Mouse (Mus musculus) stomach, embryonic 16.5 days (tissue): ENCODE results near the gene Stam. TPM values are rescaled to one million over a fixed set of nuclear protein-coding genes. Genes with fewer than 3 reads are reported as not detected.

Experiments used
- ATAC-seq: fragments of 200-750 bp; cut with Nextera tagmentation; 2 replicates; pipeline ENCODE4 v1.8.0; 2017; ENCODE audit warnings: moderate number of reproducible peaks, moderate TSS enrichment; ENCODE audit not compliant: insufficient read depth, low FRiP score
- H3K27ac ChIP-seq: fragments of 300-500 bp; sonication (generic); 2 replicates; pipeline ENCODE4 v1.5.1; 2014; ENCODE audit warnings: low read length
- H3K27me3 ChIP-seq: fragments of 300-500 bp; sonication (generic); 2 replicates; pipeline ENCODE4 v1.6.1; 2014; ENCODE audit warnings: low read length, control low read depth, mixed read lengths; ENCODE audit not compliant: control insufficient read depth, insufficient read depth
- H3K36me3 ChIP-seq: fragments of 300-500 bp; sonication (generic); 2 replicates; pipeline ENCODE4 v1.6.1; 2014; ENCODE audit warnings: low read length; ENCODE audit not compliant: control insufficient read depth, insufficient read depth
- H3K4me1 ChIP-seq: fragments of 300-500 bp; sonication (generic); 2 replicates; pipeline ENCODE4 v1.6.1; 2014; ENCODE audit warnings: low read length, control low read depth, mixed read lengths; ENCODE audit not compliant: control insufficient read depth, insufficient read depth
- H3K4me2 ChIP-seq: fragments of 300-500 bp; sonication (generic); 2 replicates; pipeline ENCODE4 v1.6.1; 2014; ENCODE audit warnings: low read depth, low read length, mixed read lengths
- H3K4me3 ChIP-seq: fragments of 300-500 bp; sonication (generic); replicated peaks from 2 replicates; pipeline ENCODE4 v1.5.1; 2014; ENCODE audit warnings: mild to moderate bottlenecking, low read length
- H3K9ac ChIP-seq: fragments of 300-500 bp; sonication (generic); 2 replicates; pipeline ENCODE4 v1.6.1; 2014; ENCODE audit warnings: low read length
- H3K9me3 ChIP-seq: fragments of 300-500 bp; sonication (generic); replicated peaks from 2 replicates; pipeline ENCODE4 v1.6.1; 2016; ENCODE audit warnings: low read length, control low read depth; ENCODE audit not compliant: control insufficient read depth
- WGBS: fragments of 180-500 bp; shearing (Covaris S2); extraction: QIAGEN DNeasy Blood & Tissue Kit; methylation state at CpG from one replicate; pipeline ENCODE4 v1.1.7; 2014; 5-methylcytosine and 5-hydroxymethylcytosine counted together
- polyA plus RNA-seq: library from polyadenylated mRNA; unstranded; fragments of >200 nt; fragmentation: Nextera tagmentation; extraction: Ambion mirVana; gene quantifications from 2 replicates; pipeline ENCODE4 v1.2.1, GENCODE M21; 2015

Gene Stam
- polyA plus RNA-seq, 1 experiment from 2014 or later: 76.6 TPM

- 72% methylated on average over 2 of the region's 2 CpGs for WGBS
- H3K27ac ChIP-seq: peak overlapping the region; percentile 26; the same call in 1 of the 2 replicates
- no peaks in the 10 kb centered on the region for H3K27me3 ChIP-seq
- H3K36me3 ChIP-seq: no peaks in the 10 kb centered on the region
- 0 out of 2 replicates have a peak, but pooled peaks cover 4% of the 10 kb centered on the region for H3K4me1 ChIP-seq
- no peaks in the 10 kb centered on the region for H3K9me3 ChIP-seq
- H3K9ac ChIP-seq: no peak overlapping the region
- ATAC-seq: no peak
- no peak overlapping the region for H3K4me2 ChIP-seq
- no peak overlapping the region for H3K4me3 ChIP-seq
Observed at GRCm38 (mm10) chr2:14165066-14165465, 91.2 kb downstream of the Stam start.

- Histone ChIP-seq H3K4me3 (no peak overlapping the region), H3K27ac (no peak overlapping the region; the same call in 1 of the 2 replicates), H3K36me3 (no peaks in the 10 kb centered on the region), H3K27me3 (no peaks in the 10 kb centered on the region), H3K9ac (no peak overlapping the region), H3K9me3 (no peaks in the 10 kb centered on the region), H3K4me2 (no peak overlapping the region), H3K4me1 (0 out of 2 replicates have a peak, but pooled peaks cover 4% of the 10 kb centered on the region)
- WGBS: 56% methylated on average over 3 of the region's 3 CpGs
- peak; percentile 73 for ATAC-seq
Observed at GRCm38 (mm10) chr2:14165618-14166344, 91.9 kb downstream of the Stam start.

GRCm38 (mm10) chr2:14167721-14168120 lies 93.8 kb downstream of the Stam start:
- Histone ChIP-seq H3K27ac (no peak overlapping the region), H3K36me3 (no peaks in the 10 kb centered on the region), H3K4me2 (no peak overlapping the region), H3K9ac (no peak overlapping the region), H3K9me3 (no peaks in the 10 kb centered on the region), H3K4me1 (0 out of 2 replicates have a peak, but pooled peaks cover 4% of the 10 kb centered on the region), H3K27me3 (no peaks in the 10 kb centered on the region), H3K4me3 (no peak overlapping the region)
- ATAC-seq: no peak

- H3K4me1 ChIP-seq: no peaks in the 10 kb centered on the region
- WGBS: 80% methylated on average over 3 of the region's 3 CpGs
Observed at GRCm38 (mm10) chr2:14174334-14174733, 100.4 kb downstream of the Stam start, which contains the start of gene Tmem236. Gene Tmem236 (plus strand): TSS chr2:14174523.

GRCm38 (mm10) chr2:14176460-14177193 lies 102.7 kb downstream of the Stam start:
- WGBS: 73% methylated on average over 2 of the region's 2 CpGs
- Histone ChIP-seq H3K36me3 (no peaks in the 10 kb centered on the region), H3K4me2 (no peak overlapping the region), H3K27me3 (no peaks in the 10 kb centered on the region), H3K9ac (no peak overlapping the region), H3K4me1 (no peaks in the 10 kb centered on the region), H3K9me3 (no peaks in the 10 kb centered on the region; the same call in 1 of the 2 replicates), H3K4me3 (no peak overlapping the region), H3K27ac (no peak overlapping the region)
- ATAC-seq: no peak

More at GRCm38 (mm10) chr2:14174334-14174733, 100.4 kb downstream of the Stam start, which contains the start of gene Tmem236:
- H3K4me3 ChIP-seq: no peak within 1 kb of the TSS
- H3K4me2 ChIP-seq: no peak within 1 kb of the TSS
- no peaks in the 10 kb centered on the region for H3K27me3 ChIP-seq
- H3K27ac ChIP-seq: no peak within 1 kb of the TSS
- H3K9ac ChIP-seq: no peak within 1 kb of the TSS
- no peaks in the 10 kb centered on the region for H3K36me3 ChIP-seq
- H3K9me3 ChIP-seq: no peaks in the 10 kb centered on the region
- no peak for ATAC-seq

GRCm38 (mm10) chr2:14184375-14184774 lies 110.5 kb downstream of the Stam start:
- Histone ChIP-seq H3K27ac (no peak overlapping the region), H3K36me3 (no peaks in the 10 kb centered on the region), H3K4me1 (no peaks in the 10 kb centered on the region), H3K4me2 (no peak overlapping the region), H3K4me3 (no peak overlapping the region), H3K9ac (no peak overlapping the region), H3K9me3 (no peaks in the 10 kb centered on the region; the same call in 1 of the 2 replicates), H3K27me3 (no peaks in the 10 kb centered on the region)
- no peak for ATAC-seq

- no peaks in the 10 kb centered on the region for H3K4me1 ChIP-seq
- 66% methylated on average over 4 of the region's 4 CpGs for whole genome bisulfite sequencing
- H3K9me3 ChIP-seq: no peaks in the 10 kb centered on the region
- H3K4me3 ChIP-seq: no peak overlapping the region
- no peak overlapping the region for H3K9ac ChIP-seq
- H3K4me2 ChIP-seq: no peak overlapping the region
- ATAC-seq: no peak
- no peak overlapping the region for H3K27ac ChIP-seq
- H3K27me3 ChIP-seq: no peaks in the 10 kb centered on the region
- H3K36me3 ChIP-seq: no peaks in the 10 kb centered on the region
Observed at GRCm38 (mm10) chr2:14190684-14191083, 116.8 kb downstream of the Stam start.

- Histone ChIP-seq H3K4me2 (no peak overlapping the region), H3K27ac (no peak overlapping the region), H3K27me3 (no peaks in the 10 kb centered on the region), H3K36me3 (no peaks in the 10 kb centered on the region), H3K4me1 (no peaks in the 10 kb centered on the region), H3K9ac (no peak overlapping the region), H3K9me3 (no peaks in the 10 kb centered on the region), H3K4me3 (no peak overlapping the region)
- WGBS: 89% methylated on average over 4 of the region's 4 CpGs
- no peak for ATAC-seq
Observed at GRCm38 (mm10) chr2:14191601-14192000, 117.7 kb downstream of the Stam start.

- no peak for ATAC-seq
- Histone ChIP-seq H3K4me1 (no peaks in the 10 kb centered on the region), H3K27ac (no peak overlapping the region), H3K4me3 (no peak overlapping the region), H3K4me2 (no peak overlapping the region), H3K27me3 (no peaks in the 10 kb centered on the region), H3K36me3 (no peaks in the 10 kb centered on the region), H3K9me3 (no peaks in the 10 kb centered on the region), H3K9ac (no peak overlapping the region)
- WGBS: 78% methylated on average over 6 of the region's 6 CpGs
Observed at GRCm38 (mm10) chr2:14192046-14192445, 118.1 kb downstream of the Stam start.
